Mouse (Mus musculus): ENCODE measurements around the gene Themis.

- TF ChIP-seq CTCF (IDR thresholded peaks at IDR 0.05; ENCODE audit: extremely low read depth, insufficient read depth, low read length) (no peak), POLR2A (IDR thresholded peaks at IDR 0.05; ENCODE audit: extremely low read depth, insufficient read depth, low read length) (no peak)
Observed at GRCm38 (mm10) chr10:28647855-28648254, 20.3 kb upstream of the Themis start.
